Mouse (Mus musculus): Measurements from ENCODE around the gene Rpl3l. TPM values are rescaled to one million over a fixed set of nuclear protein-coding genes. Genes with fewer than 3 reads are reported as not detected.
"Not testable (repeated sequence)": the region's sequence is repeated elsewhere in the genome, so short reads cannot be mapped to it uniquely, and the experiment has no call there.

The Rpl3l gene
- polyA plus RNA-seq, 1 experiment: 0.70 TPM

DNA sequence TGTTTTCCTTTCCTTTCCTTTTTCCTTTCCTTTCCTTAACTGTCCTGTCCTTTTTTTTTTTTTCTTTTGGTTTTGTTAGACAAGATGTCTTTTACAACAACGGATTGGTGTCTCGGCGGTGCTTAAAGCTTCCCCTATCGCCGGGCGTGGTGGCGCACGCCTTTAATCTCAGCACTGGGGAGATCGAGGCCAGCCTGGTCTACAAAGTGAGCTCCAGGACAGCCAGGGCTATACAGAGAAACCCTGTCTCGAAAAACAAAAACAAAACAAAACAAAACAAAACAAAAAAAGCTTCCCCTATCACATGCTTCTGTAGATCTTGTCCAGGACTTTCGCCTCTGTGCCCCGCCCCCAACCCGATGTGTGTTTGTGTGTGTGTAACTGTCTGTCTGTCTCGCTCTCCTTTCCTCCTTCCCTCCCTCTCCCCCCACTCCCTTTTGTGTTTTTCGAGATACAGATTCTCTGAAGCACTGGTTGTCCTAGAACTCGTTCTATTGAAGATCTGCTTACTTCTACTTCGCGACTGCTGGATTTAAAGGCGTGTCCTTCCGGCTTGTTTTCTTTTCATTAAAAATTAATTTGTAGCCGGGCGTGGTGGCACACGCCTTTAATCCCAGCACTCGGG lies 19.7 kb upstream of the Rpl3l start:
- TF ChIP-seq POLR2A (IDR thresholded peaks at IDR 0.05; ENCODE audit: borderline replicate concordance, insufficient read depth, low read length) (no peak), CTCF (IDR thresholded peaks at IDR 0.05; ENCODE audit: borderline replicate concordance, insufficient read depth, low read depth, low read length) (no peak)
- Histone ChIP-seq H3K27me3 (ENCODE audit: control insufficient read depth, insufficient read depth, low read length) (no peaks in the 10 kb centered on the region), H3K4me1 (ENCODE audit: control insufficient read depth, insufficient read depth, low read length) (no peaks in the 10 kb centered on the region), H3K27ac (ENCODE audit: insufficient read depth, low read length) (no peak overlapping the region; the same call in 1 of the 2 replicates), H3K4me3 (replicated peaks; ENCODE audit: insufficient read depth, low read depth, low read length) (peak overlapping the region; percentile 82)
- no peak for DNase-seq
- 3% methylated on average over 24 of the region's 24 CpGs for WGBS

DNA sequence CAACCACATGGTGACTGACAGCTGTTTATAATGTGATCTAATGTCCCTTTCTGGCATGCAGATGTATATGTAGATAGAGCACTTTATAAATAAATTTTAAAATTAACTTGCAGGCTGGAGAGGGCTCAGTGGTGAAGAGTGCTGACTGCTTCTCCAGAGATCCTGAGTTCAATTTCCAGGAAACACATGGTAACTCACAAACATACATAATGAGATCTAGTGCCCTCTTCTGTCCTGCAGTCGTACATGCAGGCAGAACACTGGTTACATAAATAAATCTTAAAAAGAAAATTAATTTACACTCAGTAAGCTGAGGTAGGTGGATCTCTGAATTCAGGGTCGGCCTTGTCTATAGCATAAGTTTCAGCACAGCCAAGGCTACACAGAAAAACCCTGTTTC lies 19.0 kb upstream of the Rpl3l start:
- no peak for DNase-seq
- H3K4me1 ChIP-seq (ENCODE audit: control insufficient read depth, insufficient read depth, low read length): no peaks in the 10 kb centered on the region
- 27% methylated on average over 2 of the region's 2 CpGs for WGBS
- no peak overlapping the region for H3K27ac ChIP-seq (ENCODE audit: insufficient read depth, low read length)
- H3K27me3 ChIP-seq (ENCODE audit: control insufficient read depth, insufficient read depth, low read length): no peaks in the 10 kb centered on the region
- H3K4me3 ChIP-seq (replicated peaks; ENCODE audit: insufficient read depth, low read depth, low read length): no peak overlapping the region
- TF ChIP-seq CTCF (IDR thresholded peaks at IDR 0.05; ENCODE audit: borderline replicate concordance, insufficient read depth, low read depth, low read length) (no peak), POLR2A (IDR thresholded peaks at IDR 0.05; ENCODE audit: borderline replicate concordance, insufficient read depth, low read length) (no peak)

DNA sequence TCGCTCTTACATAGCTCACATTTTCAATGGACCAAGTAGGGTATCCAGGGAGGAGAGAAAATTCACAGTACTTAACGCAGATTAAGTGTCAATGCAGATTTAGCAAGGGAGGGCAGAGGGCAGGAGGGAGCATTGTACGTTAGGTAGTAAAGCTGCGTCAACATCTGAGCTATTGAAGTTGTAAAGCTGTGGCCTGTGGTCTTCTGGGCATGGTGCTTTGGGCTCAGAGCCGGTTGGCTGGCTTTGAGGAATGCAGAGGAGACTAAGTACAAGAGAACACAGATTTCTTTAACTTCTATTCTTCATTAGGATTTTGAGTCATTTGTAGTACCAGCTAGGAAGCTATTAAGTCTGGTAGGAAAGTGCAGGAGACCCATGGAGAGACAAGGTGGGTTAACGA lies 12.1 kb upstream of the Rpl3l start:
- no peak overlapping the region for H3K27ac ChIP-seq (ENCODE audit: insufficient read depth, low read length)
- DNase-seq: no peak
- no peaks in the 10 kb centered on the region for H3K27me3 ChIP-seq (ENCODE audit: control insufficient read depth, insufficient read depth, low read length)
- TF ChIP-seq CTCF (IDR thresholded peaks at IDR 0.05; ENCODE audit: borderline replicate concordance, insufficient read depth, low read depth, low read length): no peak
- no peak for TF ChIP-seq POLR2A (IDR thresholded peaks at IDR 0.05; ENCODE audit: borderline replicate concordance, insufficient read depth, low read length)
- H3K4me1 ChIP-seq (ENCODE audit: control insufficient read depth, insufficient read depth, low read length): no peaks in the 10 kb centered on the region
- WGBS: 52% methylated on average over 6 of the region's 6 CpGs
- no peak overlapping the region for H3K4me3 ChIP-seq (replicated peaks; ENCODE audit: insufficient read depth, low read depth, low read length)

DNA sequence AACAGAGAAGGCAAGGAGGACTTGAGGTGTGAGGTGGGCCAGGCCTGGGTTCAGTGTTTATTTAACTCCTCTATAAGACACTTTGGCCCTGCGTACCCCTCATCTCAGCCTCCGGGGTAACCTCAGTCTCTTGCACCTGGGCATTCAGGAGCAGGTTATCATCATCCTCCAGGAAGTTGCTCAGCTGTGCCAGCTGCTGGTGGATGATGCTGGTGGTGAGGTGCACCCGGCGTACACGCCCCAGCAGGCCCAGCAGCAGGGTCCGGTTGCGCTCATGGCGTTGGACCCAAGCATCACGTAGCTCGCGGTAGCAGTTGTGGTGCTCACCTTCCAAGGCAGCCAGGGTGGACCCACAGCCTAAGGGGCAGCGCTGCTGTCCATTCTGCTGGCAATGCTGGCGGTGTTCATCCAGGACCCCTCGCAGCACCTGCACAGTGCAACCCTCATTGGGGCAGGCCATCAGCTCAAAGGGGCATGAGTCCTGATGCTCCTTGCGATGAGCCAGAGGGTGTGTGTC lies 11.4 kb upstream of the Rpl3l start:
- Histone ChIP-seq H3K4me3 (replicated peaks; ENCODE audit: insufficient read depth, low read depth, low read length) (no peak overlapping the region), H3K27me3 (ENCODE audit: control insufficient read depth, insufficient read depth, low read length) (no peaks in the 10 kb centered on the region), H3K27ac (ENCODE audit: insufficient read depth, low read length) (no peak overlapping the region), H3K4me1 (ENCODE audit: control insufficient read depth, insufficient read depth, low read length) (no peaks in the 10 kb centered on the region)
- WGBS: 93% methylated on average over 15 of the region's 15 CpGs
- no peak for DNase-seq
- TF ChIP-seq POLR2A (IDR thresholded peaks at IDR 0.05; ENCODE audit: borderline replicate concordance, insufficient read depth, low read length) (no peak), CTCF (IDR thresholded peaks at IDR 0.05; ENCODE audit: borderline replicate concordance, insufficient read depth, low read depth, low read length) (no peak)

DNA sequence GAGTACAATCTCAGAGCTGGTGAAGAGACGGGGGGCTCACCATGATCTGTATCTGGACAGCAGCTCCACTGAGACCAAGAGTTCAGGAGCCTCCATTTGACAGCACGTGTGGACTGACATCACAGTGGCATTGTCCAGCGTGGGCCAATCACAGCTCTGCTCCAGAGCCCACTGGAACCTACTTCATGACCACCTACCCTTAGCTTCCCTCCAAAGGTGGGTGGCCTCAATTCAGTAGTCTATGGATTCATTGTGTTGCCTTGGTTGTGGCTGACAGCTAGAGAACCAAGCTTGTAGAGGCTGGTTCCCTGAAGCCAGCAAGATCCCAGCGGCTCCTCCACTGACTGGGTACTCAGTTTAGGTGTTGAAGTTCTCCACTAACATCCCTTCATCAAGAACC lies 9.7 kb upstream of the Rpl3l start, which contains the start of the genes Rnf151 and Rps2:
Gene Rnf151 (minus strand): TSS at position 121 of the 400 bp plus-strand sequence.
Gene Rps2 (plus strand): TSS at position 174 of the 400 bp plus-strand sequence.
- Histone ChIP-seq H3K4me3 (replicated peaks; ENCODE audit: insufficient read depth, low read depth, low read length) (no peak within 1 kb of the TSS), H3K27ac (ENCODE audit: insufficient read depth, low read length) (no peak within 1 kb of the TSS), H3K4me1 (ENCODE audit: control insufficient read depth, insufficient read depth, low read length) (peaks cover 4% of the 10 kb centered on the region), H3K27me3 (ENCODE audit: control insufficient read depth, insufficient read depth, low read length) (no peaks in the 10 kb centered on the region)
- DNase-seq: no peak
- TF ChIP-seq CTCF (IDR thresholded peaks at IDR 0.05; ENCODE audit: borderline replicate concordance, insufficient read depth, low read depth, low read length) (no peak), POLR2A (IDR thresholded peaks at IDR 0.05; ENCODE audit: borderline replicate concordance, insufficient read depth, low read length) (no peak)
- WGBS: 79% methylated on average over 4 of the region's 4 CpGs

DNA sequence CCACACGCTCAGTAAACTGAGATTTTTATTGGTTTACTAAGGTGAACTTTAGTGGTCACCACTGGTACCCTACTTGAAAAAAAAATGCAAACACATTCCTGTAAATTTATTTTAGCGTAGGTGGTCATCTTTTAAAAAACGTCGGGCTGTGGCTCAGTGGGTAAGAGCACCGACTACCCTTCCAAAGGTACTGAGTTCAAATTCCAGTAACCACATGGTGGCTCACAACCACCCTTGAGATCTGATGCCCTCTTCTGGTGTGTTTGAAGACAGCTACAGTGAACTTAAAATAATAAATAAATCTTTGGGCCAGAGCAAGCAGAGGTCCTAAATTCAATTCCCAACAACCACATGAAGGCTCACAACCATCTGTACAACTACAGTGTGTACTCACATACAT lies 8.7 kb upstream of the Rpl3l start:
- DNase-seq; H3K27me3 ChIP-seq (ENCODE audit: control insufficient read depth, insufficient read depth, low read length); H3K4me1 ChIP-seq (ENCODE audit: control insufficient read depth, insufficient read depth, low read length); H3K27ac ChIP-seq (ENCODE audit: insufficient read depth, low read length): not testable (repeated sequence)
- WGBS: 70% methylated on average over 5 of the region's 5 CpGs
- peak overlapping the region; percentile 66 for H3K4me3 ChIP-seq (replicated peaks; ENCODE audit: insufficient read depth, low read depth, low read length)

DNA sequence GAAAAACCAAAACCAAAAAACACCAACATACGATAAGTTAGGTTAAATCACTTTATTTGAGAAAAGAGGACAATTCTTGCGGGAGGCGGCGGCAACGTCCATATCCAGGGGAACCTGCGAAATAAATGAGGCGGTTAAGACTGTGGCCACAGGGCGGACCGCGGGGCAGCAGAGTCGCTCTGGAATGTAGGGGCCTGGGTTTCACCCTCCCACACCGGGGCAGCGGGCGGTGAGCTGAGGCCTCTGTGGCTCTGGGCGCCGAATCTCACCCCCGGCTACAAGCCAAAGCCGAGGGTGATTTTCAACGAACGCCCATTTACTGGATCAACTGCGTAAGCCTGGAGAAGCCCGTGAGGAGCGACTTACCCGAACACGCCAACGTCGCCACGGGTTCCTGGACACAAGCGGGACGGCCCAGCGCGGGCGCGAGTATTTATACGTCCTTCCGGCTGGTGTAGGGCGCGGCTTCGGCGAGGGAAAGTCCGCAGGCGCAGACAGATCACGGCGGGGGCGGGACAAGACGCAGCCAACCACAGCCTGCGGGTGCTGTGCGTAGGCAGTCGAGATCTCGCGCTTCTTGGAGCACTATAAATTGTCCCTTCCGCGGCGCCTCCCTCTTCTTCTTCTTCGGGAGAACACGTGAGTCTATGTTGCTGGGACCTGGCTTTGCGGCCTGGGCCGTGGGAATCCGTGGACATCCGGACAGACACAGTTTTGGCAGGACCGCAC lies 8.0 kb upstream of the Rpl3l start:
- WGBS: under 1% methylated on average over 61 of the region's 61 CpGs

DNA sequence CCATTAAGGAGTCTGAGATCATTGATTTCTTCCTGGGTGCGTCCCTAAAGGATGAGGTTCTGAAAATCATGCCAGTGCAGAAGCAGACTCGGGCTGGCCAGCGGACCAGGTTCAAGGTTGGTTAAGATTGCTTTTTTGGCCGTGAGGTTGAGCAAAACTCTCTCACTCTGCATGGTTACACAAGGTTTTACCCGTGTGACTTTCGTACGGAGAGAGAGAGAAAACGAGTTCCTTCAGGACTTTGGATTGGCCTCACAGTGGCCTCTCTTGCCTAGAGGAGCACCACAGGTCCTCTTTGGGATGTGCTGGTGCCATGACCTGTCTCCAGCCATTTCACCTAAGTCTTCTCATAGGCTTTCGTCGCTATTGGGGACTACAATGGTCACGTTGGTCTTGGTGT lies 7.0 kb upstream of the Rpl3l start:
- not testable (repeated sequence) for H3K27ac ChIP-seq (ENCODE audit: insufficient read depth, low read length)
- under 1% methylated on average over 11 of the region's 11 CpGs for WGBS

More for the DNA sequence above, 8.0 kb upstream of the Rpl3l start:
- DNase-seq: peak; percentile 97 to 99
- Histone ChIP-seq H3K4me1 (ENCODE audit: control insufficient read depth, insufficient read depth, low read length) (peaks cover 4% of the 10 kb centered on the region), H3K27ac (ENCODE audit: insufficient read depth, low read length) (peak overlapping the region; percentile 52), H3K27me3 (ENCODE audit: control insufficient read depth, insufficient read depth, low read length) (no peaks in the 10 kb centered on the region), H3K4me3 (replicated peaks; ENCODE audit: insufficient read depth, low read depth, low read length) (peak overlapping the region; percentile 88)
- no peak for TF ChIP-seq CTCF (IDR thresholded peaks at IDR 0.05; ENCODE audit: borderline replicate concordance, insufficient read depth, low read depth, low read length)
- TF ChIP-seq POLR2A (IDR thresholded peaks at IDR 0.05; ENCODE audit: borderline replicate concordance, insufficient read depth, low read length): peak; percentile 96

DNA sequence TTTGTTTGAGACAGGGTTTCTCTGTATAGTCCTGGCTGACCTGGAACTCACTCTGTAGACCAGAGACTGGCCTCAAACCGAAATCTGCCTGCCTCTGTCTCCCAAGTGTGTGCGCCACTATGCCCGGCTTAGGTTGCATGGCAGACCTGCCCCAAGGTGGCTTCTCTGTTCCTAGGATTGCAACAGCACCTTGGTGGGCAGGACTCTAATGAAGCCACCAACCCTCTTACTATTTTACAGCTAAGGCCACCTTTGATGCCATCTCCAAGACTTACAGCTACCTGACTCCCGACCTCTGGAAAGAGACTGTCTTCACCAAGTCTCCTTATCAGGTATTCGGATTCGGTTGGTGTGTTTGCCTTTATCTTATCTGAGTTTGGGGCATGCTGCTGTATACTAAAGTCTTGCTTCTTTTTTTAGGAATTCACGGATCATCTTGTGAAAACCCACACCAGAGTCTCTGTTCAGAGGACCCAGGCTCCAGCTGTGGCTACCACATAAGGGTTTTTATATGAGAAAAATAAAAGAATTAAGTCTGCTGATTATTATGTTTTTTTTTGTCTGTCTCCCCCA lies 6.2 kb upstream of the Rpl3l start:
- H3K4me3 ChIP-seq (replicated peaks; ENCODE audit: insufficient read depth, low read depth, low read length); H3K27me3 ChIP-seq (ENCODE audit: control insufficient read depth, insufficient read depth, low read length); DNase-seq; H3K27ac ChIP-seq (ENCODE audit: insufficient read depth, low read length); H3K4me1 ChIP-seq (ENCODE audit: control insufficient read depth, insufficient read depth, low read length): not testable (repeated sequence)
- 60% methylated on average over 7 of the region's 7 CpGs for WGBS

More for the DNA sequence above, 7.0 kb upstream of the Rpl3l start:
- H3K4me1 ChIP-seq (ENCODE audit: control insufficient read depth, insufficient read depth, low read length); H3K27me3 ChIP-seq (ENCODE audit: control insufficient read depth, insufficient read depth, low read length); DNase-seq: not testable (repeated sequence)
- peak overlapping the region; percentile 37 for H3K4me3 ChIP-seq (replicated peaks; ENCODE audit: insufficient read depth, low read depth, low read length)

All from cerebellum, adult 2 months (tissue).